Mouse (Mus musculus) fibroblast of lung, adult 2 months (primary cell): ENCODE measurements at regions not wholly inside any gene's neighbourhood (a gene's known extent, or its start where the extent isn't known, plus 50 kb on each side); places are given as distances from the start of the nearest gene placed in this dataset.
"Not testable (repeated sequence)": the region's sequence is repeated elsewhere in the genome, so short reads cannot be mapped to it uniquely, and the experiment has no call there.

Source experiments
- DNase-seq: peaks from one replicate; pipeline ENCODE4 v3.0.0-alpha.2; 2011; ENCODE audit warnings: low read depth

DNA sequence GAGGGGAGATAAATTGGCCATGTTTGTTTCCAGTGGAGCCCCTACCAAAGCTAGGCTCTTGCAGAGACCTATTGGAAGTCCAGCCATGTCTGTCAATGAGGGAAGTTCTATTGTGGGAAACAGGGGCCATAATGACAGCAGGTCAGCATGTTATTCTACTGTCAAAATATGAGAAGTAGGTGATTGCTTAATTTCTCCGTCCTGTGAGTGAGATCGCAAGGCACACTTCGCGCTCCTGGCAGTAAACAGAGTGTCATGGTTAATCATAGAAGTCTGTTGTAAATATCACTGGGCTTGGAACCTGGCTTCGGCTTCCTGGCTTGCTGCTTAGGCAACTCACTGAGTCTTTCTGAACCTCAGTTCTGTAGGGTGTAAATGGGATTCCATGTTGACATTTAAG is 72.5 kb upstream of the Ccdc122 start:
- peak; percentile 83 for DNase-seq

DNA sequence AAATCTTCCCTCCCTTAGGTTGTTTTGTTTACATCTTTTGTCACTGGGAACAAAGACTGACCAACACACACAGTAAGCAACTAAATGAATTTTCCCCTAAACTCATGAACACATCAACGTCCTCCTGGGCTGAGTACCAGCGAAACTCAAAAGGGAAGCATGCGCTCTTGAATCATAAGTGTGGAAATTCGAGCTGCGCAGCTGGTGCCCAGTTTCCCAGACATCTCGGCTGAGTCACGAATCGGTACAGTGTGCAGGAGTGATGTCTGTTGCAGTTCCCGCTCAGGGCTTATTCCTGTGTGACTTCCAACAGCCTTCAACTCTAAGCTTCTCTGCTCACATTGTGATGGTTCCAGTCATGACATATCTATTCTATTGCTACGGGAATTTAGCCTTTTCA is 77.7 kb upstream of the Ccdc122 start:
- peak; percentile 99 for DNase-seq

DNA sequence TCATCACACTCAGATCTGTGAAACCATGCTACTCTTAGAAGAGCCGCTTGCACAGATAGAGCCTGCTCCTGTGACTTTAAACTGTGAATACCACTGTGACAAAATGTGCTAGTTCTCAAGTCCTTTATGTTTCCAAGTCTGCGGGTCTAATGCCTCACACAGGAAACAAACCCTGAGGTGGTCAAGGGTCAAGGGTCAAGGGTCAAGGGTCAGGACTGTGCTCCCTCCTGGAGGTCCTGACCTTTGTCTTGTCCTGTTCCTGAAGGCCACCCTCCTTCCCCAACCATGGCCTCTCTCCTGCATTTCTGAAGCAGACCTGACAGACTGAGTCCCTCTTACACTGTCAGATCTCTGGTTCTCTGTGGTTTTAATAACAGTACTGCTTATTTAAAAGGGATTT is 79.4 kb upstream of the Ccdc122 start:
- DNase-seq: no peak

DNA sequence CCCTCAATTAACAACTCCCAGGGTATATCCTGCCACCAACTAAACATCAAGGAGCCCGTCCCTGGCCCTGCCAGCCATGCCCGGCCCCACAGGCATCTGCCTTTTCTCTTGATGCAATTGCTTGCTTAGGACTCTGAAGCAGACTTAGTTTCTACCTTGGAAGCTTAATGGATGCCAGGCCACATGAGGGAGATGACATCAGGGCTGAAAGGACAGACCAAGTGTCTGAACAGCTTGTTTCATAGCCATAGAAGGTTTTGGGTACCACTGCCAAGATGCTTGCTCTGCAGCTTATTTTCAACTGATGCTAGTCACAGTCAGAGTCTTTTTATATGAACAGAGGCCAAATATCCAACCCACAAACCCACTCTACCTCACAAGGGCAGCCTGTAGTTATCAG is 83.4 kb upstream of the Ccdc122 start:
- peak; percentile 73 for DNase-seq

DNA sequence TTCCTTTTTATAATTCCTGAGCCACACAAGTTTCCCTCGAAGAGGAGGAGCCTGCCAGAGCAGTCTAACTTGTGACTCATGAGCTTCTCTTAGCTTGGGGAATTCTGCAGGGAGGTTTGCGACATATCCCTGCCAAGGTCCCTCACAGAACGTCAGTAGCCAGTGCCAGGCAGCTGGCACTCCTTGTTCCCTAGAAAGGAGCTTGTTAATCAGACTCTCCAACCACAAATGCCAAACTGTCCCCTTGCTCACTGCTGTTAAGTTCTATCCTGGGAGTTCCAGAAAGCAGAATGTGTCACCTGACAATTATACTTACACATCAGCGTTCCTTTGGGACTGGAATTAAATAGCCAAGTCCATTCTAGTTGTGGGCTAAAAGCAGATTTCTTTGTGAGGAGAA is 85.1 kb upstream of the Ccdc122 start:
- peak; percentile 81 for DNase-seq

DNA sequence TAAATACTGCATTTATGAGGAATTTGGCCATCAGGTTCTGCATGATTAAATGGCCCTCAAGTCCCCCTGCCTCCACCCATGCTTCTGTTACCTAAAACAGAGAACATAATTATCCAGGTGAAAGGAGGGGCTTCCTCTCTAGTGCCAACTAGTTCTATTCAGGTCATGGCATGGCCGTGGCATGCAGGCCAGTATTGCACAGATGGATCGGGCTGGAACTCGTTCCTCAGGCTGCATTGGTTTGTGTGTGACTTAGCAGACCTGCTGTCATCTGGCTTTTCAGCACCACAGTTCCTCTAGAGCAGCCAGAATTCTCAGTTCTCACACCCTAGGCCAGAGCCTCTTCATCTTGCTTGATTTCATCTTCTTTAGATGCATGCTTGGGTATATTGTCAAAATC is 87.2 kb upstream of the Ccdc122 start:
- DNase-seq: no peak

DNA sequence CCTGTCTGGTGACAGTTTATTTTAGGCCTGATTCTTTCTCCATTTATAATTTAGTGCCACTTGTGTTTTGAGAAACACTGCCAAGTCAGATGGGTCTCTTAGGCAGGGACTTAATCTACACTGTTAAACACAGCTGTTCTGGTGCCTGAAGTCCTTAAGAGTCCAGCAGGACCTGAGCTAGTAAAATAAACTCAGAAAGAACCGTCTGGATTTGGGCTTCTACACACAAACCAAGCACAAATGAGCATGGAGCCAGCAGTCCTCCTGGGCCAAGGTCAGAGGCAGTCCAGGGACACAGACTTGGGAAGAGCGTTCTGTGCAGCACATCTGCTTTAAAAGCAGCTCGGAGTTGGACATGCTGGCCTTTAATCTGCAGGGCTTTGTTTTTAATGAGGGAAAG is 87.6 kb upstream of the Ccdc122 start:
- no peak for DNase-seq

DNA sequence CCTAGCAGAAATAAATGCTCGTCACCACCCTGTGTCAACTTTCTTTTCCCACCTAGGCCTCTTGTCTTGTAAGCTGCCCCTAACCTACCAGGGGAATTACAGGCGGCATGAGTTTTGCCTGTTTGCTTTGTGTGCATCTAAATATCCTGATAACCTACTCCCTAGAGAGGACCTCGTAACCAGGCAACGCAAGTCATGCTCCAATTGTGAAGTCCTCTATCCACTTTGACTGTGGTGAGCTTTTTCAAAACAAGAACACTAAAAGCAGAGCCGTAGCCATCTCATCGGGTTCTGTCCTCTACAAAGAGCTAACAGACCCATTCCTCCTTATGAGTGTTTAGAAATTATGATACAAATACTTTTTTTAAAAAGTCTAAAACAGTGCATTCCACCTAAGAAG is 88.1 kb upstream of the Ccdc122 start:
- DNase-seq: no peak

DNA sequence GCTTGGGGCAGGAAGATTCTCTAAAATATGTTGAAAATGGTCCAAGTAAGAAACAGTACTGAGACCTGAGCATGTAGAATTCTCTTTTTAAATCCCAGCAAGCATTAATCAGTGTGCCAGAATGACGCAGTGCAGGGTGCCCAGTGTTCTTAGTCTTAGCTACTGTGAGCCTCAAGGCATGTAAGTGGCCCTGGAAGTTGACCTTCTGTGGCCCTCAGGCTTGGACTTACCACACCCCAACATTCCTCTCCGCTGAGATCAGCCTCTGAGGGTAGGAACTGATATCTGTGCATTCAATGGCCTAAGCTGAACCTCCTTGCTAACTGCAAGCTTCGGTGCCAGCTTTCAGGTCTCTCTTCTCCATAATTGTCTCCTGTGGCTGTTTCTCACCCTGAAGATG is 89.4 kb upstream of the Ccdc122 start:
- no peak for DNase-seq

DNA sequence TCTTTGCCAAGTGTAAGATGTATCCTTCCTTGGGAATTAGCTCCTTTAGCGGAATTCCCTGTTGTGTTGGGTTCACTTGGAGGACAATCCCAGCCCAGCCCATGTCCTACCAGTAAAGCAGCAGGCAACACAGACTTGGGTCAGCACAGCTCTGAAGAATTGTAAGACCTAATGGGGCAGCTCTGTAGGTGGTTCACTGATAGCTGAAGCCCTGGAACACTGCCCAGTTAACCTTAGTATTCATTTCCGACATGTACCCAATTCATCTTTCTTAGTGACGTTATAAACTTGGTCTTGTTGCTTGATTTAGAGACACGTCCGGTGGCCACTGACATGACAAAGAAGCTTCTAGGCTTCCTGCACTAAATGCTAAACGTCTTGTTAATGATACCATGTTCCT is 90.9 kb upstream of the Ccdc122 start:
- no peak for DNase-seq

DNA sequence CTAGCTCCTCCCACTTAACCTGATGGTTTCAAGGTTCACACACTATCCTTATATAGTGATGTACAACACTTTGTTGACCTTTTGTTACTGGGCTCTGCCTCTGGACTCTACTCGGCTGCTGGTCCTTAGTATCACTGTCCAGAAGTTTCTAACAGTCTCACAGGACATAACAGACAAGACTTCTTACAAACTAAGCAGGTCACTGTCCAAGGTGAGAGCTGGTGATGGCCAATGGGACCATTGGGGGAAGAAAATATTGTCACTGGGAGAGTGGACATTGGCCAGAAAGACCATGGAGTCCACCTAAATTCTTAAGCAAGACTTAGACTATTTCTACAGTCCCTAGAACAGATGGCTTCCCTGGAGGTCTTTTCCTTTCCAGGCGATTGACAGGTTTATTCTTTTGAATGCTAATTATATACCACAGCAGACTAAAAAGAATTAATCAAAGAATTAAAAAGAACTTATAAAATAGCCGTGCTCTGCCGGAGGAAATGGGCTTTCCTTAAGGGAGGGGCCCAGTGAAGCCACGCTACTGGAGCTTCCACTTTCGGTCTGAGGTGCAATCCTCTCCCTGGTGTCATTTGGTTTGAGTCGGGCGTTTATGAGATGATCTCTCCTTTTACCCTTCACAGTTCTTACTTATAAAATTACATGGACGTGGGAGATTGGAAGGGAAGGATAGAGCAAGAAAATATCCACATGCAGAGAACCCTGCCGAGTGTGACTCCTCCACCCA is 94.9 kb upstream of the Ccdc122 start:
- DNase-seq: no peak

DNA sequence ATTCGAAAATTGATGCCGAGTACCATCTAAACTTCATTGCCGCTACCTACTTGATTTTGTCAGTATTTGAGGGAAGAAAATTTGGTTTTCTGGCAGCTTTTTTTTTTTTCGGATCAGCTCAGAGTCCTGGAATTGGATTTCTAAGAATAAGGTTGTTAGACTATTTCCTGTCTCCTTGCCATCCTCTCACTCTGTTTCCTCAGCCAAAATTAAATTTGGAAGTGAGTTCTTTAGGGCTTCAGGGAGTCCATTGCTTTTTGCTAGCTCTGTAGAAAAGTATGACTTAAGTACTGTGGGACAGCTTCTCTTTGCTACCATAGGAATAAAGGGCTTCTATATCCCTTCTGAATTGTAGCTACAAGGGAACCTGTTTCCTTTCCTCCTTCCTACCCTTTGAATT is 96.1 kb upstream of the Ccdc122 start:
- no peak for DNase-seq

DNA sequence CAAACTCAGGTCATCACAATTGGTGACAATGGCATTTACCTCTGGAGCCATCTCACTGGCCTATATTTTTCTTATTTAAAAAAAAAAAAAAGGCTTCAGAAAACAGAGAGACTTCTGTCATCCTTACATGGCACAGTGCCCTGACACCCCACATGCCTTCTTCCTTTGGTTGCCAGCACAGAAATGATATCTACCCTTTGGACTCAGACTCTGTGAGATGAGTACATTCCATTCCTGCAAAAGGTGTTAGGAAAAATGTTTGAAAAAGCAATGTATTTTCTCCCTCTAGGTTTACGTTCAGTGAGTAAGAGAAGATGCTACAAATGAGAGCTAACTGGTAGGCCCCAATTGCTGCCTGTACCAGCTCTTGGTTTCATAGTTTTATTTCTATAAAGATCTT is 99.9 kb upstream of the Ccdc122 start:
- no peak for DNase-seq

DNA sequence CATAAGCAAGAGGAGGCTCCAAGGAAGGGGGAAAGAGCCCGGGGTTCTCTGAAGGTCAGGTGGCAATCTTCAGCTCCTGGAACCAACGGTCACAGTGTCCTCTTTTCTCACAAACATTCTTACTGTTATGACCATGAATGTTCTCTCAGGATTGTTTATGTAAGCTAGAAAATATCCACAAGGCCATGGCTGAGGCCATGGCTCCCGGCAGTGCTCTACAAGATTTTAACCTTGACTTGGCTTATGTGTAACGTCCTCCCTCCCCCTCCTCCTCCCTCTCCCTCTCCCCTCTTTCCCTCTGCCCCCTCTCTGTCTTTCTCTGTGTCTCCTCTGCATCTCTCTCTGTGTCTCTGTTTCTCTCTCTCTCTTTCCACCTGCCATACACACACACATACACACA is 100.5 kb upstream of the Ccdc122 start:
- DNase-seq: not testable (repeated sequence)

DNA sequence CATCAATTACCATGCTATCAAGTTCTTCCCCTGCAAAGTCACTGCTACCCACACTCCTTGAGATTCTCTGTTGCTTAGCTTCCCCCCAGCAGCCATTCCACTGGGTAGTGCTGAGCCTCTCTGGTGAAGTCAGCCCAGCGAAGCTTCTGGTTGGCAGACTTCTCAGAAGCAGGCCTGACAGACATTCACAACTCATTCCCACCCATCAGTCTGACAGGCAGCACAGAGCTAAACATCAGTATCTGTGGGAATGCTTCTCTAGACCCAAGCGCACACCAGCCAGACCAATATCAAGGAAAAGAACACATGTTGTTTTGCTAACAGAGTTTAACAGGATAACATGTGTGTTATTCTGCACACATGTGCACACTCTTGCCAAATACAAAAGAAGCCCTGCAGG is 101.1 kb upstream of the Ccdc122 start:
- no peak for DNase-seq

DNA sequence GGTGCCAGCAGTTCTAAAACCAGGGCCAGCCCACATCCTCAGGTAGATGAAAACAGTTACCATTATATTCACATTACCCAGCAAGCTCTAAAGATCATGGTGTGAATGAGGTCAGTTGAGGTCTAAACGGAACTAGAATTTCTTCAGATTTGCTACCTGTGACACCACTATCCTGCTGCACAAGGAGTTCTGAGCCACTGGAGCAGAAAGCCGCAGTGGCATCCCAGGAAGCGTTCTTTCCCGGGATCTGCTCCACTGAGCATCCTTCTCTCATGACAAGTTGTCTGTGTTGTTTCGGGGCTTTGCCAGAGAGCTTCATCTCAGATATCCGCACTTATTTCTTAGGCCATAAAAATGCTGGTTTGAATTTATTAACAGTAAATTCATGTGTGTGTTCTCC is 103.7 kb upstream of the Ccdc122 start:
- DNase-seq: no peak

DNA sequence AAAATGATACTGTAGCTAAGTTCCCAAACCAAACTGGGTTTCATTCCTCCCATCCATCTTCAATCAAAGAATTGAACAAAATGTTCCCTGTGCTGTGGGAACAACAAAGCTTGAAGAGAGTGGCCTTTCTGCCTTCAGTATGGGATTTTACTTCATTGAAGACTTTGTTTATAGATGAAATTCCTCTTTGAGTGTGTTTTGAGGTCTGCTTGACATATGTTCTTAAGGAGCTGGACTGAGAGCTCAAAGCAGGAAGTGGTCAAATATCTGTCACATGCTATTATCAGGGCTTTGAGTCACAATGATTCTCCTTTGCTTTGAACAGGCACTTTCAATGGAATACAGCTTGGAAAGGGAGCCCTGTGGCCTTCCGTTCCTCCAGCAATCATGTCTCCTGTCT is 105.2 kb upstream of the Ccdc122 start:
- no peak for DNase-seq

DNA sequence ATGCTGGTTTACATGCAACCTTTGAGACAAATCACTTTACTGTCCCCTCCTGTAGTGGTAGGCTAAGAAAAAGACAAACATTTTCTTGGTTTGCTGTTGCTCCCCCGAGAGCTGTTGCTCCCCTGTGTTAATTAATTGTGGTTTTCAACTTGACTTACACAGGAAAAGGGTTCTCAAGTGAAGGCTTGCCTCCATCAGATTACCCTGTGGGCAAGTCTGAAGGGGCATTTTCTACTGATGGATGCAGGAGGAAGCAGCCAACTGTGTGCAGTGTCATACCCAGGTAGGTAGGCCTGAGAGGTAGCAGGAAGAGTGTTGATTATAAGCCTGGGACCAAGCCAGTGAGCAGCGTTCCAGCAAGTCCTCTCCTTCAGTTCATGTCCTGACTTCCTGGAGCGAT is 107.0 kb upstream of the Ccdc122 start:
- no peak for DNase-seq

DNA sequence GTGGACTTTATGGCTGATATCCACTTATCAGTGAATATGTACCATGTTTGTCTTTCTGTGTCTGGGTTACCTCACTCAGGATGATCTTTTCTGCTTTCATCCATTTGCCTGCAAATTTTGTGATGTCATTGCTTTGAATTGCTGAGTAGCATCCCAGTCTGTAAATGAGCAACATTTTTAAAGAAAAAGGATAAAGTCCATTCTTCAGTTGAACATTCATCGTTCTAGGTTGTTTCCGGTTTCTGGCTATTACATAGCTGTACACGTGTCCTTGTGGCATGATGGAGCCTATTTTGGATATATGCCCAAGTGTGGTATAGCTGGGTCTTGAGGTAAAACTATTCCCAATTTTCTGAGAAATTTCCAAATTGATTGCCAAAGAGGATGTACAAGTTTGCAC is 107.9 kb upstream of the Ccdc122 start:
- DNase-seq: no peak

DNA sequence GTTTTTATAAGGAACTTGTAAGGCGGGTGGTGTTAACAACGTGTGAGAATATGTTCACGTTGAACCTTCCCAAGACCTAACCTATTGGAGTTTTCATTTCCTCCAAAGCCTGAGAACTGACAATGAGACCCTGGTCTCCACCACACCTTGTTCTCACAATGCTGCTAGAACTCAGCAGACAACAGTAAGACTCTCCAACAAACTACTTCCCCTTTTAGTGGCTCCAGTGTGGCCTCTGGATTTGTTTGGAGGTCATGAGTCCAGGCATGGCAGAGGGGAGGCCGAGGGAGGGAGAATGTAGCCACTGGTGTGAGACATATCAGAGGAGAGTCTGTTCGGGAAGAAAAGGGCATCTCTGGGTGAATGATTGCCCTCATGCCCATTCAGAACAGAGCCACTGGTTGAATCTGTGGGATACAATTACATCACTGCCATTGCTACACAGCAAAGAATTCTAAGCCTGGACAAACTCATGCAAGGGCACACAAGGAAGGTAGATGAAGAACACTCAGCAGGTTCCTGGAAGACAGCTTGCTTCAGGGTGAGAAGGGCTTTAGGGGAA is 109.2 kb upstream of the Ccdc122 start:
- DNase-seq: no peak

DNA sequence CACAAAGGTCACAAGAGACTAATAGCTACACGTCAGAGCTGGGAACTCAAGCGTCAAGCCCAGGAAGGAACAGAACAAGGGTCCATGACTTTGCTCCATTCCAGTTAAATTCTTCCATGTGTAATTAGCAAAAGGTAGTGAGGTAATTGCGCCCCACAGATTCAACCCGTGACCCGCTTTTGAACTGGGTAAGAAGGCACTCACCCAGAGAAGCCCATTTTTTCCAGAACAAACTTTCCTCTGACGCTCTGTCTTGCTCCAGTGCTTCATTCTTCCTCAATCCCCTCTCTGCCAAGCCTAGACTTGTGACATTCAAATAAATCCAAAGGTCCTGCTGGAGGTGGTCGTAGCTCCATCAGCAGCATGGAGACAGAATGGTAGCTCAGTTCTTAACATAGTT is 110.2 kb upstream of the Ccdc122 start:
- DNase-seq: no peak

DNA sequence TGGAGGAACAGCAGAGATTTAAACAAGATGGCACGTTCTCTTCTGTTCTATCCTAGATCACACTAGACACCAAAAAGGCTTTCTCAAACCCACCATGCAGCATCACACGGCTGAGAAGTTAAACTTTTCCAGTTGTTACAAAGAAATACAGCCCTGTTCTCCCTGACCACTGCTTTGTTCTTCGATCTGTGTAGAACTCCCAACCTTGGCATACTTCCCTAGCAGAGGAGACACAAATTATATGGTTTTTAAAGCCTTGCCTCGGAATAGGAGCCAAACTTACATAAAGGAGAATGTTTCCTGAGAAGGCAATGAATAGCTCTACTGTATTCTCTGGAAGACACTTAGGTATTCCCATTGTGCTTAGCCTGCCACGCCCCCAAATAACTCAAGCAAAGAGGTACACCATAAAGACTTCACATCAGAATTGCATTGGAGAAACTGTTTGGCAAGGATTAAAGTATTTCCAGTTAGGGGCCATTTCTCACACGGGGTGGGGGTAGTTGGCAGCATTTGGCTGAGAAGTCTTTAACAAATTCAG is 114.1 kb upstream of the Ccdc122 start:
- no peak for DNase-seq

DNA sequence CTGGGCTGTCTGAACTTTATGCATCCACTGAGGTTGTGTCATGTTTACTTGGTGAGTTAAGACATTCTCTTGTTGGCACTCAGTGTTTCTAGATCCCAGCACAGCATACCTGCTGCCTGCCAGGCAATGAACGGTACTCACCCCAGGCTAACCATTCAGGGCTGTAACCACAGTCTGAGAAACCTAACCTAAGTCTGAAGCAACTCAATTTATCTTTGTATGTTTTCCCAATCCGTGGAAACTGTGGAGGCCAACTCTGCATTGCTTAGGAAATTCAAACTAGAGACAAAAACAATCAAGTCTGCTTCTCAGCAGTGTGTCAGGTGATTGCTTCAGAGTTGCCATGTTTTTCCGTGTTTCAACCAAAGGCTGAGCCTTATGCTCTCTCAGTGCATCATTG is 118.5 kb upstream of the Ccdc122 start:
- peak; percentile 92 for DNase-seq
